Mouse (Mus musculus) stomach, postnatal 0 days (tissue): ENCODE results near the gene Cytip.

ENCODE experiments used
- CTCF ChIP-seq: IDR thresholded peaks from 2 replicates; pipeline ENCODE4 v1.5.1; 2016; ENCODE audit warnings: antibody characterized with exemption, low read depth, mild to moderate bottlenecking, moderate library complexity
- EP300 ChIP-seq: optimal IDR thresholded peaks from 2 replicates; pipeline ENCODE3; 2016; ENCODE audit warnings: antibody characterized with exemption

DNA sequence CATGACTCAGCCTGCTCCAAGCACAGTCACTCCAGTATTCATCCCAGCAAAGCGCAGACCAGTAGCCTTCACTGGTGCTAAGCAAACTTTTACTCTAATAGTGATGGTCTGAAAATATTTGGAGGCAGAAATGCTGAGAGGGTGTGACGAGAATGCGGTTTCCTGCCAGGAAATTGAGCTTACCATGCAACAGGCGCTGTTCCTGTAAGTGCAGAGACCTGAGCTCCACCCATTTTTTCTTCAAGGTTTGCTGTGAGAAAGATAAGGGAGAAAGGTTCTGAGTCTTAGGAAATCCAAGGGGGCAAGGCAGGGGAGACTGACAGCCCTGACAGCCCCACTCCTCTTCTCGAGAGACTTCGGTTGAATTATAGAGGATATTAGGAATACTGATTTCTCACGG, 57.7 kb downstream of the Cytip start:
- no peak for TF ChIP-seq CTCF
- no peak for TF ChIP-seq EP300
